Mouse (Mus musculus) lung, embryonic 15.5 days (tissue): ENCODE results near the gene Zfp3. TPM values are rescaled to one million over a fixed set of nuclear protein-coding genes. Genes with fewer than 3 reads are reported as not detected.

Source experiments
- ATAC-seq: fragments of 200-750 bp; cut with Nextera tagmentation; 2 replicates; pipeline ENCODE4 v1.8.0; 2017; ENCODE audit warnings: moderate number of reproducible peaks, borderline replicate concordance; ENCODE audit not compliant: low FRiP score, low TSS enrichment; ENCODE audit errors: extremely low read depth
- H3K27ac ChIP-seq: fragments of 300-500 bp; sonication (generic); 2 replicates; pipeline ENCODE4 v1.5.1; 2015; ENCODE audit warnings: moderate library complexity, mild to moderate bottlenecking, inconsistent platforms
- H3K27me3 ChIP-seq: fragments of 300-500 bp; sonication (generic); 2 replicates; pipeline ENCODE4 v1.6.1; 2015; ENCODE audit warnings: inconsistent platforms
- H3K36me3 ChIP-seq: fragments of 300-500 bp; sonication (generic); 2 replicates; pipeline ENCODE4 v1.6.1; 2015; ENCODE audit warnings: inconsistent platforms
- H3K4me1 ChIP-seq: fragments of 300-500 bp; sonication (generic); 2 replicates; pipeline ENCODE4 v1.6.1; 2015; ENCODE audit warnings: inconsistent platforms
- H3K4me2 ChIP-seq: fragments of 300-500 bp; sonication (generic); 2 replicates; pipeline ENCODE4 v1.6.1; 2015; ENCODE audit warnings: inconsistent platforms, mild to moderate bottlenecking, moderate library complexity
- H3K4me3 ChIP-seq: fragments of 300-500 bp; sonication (generic); 2 replicates; pipeline ENCODE4 v1.5.1; 2015; ENCODE audit warnings: mild to moderate bottlenecking, inconsistent platforms
- H3K9ac ChIP-seq: fragments of 300-500 bp; sonication (generic); 2 replicates; pipeline ENCODE4 v1.6.1; 2015; ENCODE audit warnings: inconsistent platforms
- H3K9me3 ChIP-seq: fragments of 300-500 bp; sonication (generic); 2 replicates; pipeline ENCODE4 v1.6.1; 2016; ENCODE audit warnings: inconsistent platforms
- WGBS: fragments of 180-500 bp; shearing (Covaris S2); methylation state at CpG from one replicate; pipeline ENCODE4 v1.1.7; 2015; 5-methylcytosine and 5-hydroxymethylcytosine counted together
- microRNA-seq: library from miRNA; unstranded; fragments of <30 nt; microRNA quantifications from one replicate; pipeline ENCODE4, GENCODE M21; 2016
- polyA plus RNA-seq: library from polyadenylated mRNA; unstranded; fragments of >200 nt; fragmentation: Nextera tagmentation; extraction: Ambion mirVana; gene quantifications from 2 replicates; pipeline ENCODE4 v1.2.1, GENCODE M21; 2015

Zfp3 gene
- polyA plus RNA-seq, 1 experiment from 2014 or later = 4.6 TPM

DNA sequence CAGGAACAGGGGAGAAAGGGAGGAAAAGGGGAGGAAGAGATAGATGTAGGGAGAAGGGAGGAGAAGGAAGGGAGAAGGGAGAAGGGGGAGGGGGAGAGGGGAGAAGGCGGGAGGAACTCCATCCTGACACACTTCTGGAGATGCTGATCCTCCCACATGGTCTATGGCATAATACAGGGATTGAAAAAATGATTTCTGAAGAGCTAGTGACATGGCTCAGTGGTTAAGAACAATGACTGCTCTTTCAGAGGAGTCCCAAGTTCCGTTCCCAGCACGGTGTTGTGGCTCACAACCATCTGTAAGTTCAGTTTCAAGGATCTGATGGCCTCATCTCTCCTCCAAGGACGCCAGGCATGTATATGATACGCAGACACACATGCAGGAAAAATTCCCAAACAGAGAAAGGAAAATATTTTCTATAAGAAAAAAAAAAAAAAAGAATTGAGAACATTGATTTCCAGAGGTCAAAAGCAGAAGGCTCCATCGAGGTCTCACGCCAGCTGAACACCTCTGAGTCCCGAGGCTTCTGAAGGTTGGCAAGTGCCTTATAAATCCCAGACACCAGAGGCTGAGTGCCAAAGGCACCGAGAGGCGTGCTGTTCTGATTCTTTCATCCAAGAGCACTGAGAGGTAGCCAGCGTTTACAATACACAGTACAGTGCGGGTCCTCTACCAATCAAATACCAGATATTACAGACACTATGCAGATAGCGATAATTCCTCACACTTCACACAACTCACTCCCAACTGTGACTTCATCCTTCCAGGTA is 47.6 kb downstream of the Zfp3 start:
- Histone ChIP-seq H3K4me1 (no peaks in the 10 kb centered on the region), H3K27me3 (no peaks in the 10 kb centered on the region), H3K36me3 (no peaks in the 10 kb centered on the region), H3K4me2 (no peak overlapping the region), H3K9me3 (no peaks in the 10 kb centered on the region), H3K9ac (no peak overlapping the region), H3K27ac (no peak overlapping the region), H3K4me3 (no peak overlapping the region)
- 64% methylated on average over 13 of the region's 13 CpGs for WGBS
- no peak for ATAC-seq

DNA sequence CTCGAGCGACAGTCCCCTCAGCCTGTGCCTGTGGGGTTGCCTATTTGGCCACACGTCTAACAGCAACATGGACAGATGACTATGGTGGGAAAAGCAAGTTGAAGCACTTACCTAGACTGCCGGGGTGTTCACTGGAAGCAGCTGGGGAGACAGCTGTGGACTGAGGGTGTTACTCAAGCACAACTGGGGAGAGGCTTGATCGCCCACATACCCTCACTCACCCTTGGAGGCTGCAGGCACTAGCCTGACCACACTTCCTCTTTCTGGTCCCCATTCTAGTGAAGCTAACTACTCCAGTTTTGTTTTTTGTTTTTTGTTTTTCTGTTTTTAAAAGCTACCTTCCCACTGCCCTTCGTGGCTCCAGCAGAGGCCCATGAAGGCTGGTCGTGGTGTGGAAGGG is 48.4 kb downstream of the Zfp3 start, which contains the start of gene Scimp:
Gene Scimp, minus strand, starts transcription at position 222 of the 400 bp plus-strand sequence.
- no peak within 1 kb of the TSS for H3K4me3 ChIP-seq
- WGBS = 81% methylated on average over 7 of the region's 7 CpGs
- no peak within 1 kb of the TSS for H3K9ac ChIP-seq
- ATAC-seq = no peak
- no peaks in the 10 kb centered on the region for H3K4me1 ChIP-seq
- H3K36me3 ChIP-seq = no peaks in the 10 kb centered on the region
- no peaks in the 10 kb centered on the region for H3K27me3 ChIP-seq
- no peak within 1 kb of the TSS for H3K27ac ChIP-seq
- no peak within 1 kb of the TSS for H3K4me2 ChIP-seq
- no peaks in the 10 kb centered on the region for H3K9me3 ChIP-seq

DNA sequence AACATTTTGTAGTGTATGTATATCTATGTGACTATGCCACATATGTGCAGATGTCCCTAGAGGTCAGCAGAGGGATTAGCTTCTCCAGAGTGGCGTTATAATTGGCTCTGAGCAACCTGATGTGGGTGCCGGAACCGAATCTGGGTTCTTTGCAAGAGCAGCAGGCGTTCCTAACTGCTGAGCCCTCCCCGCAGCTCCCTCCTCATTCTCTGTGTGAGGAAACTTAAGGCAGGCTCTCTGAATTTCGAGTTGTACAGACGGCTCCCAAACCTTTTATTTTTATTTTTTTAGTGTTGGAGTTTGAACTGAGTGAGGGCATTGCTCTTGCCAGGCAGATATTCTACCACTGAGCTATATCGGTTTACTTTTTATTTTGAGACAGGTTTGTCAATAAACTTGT is 51.1 kb downstream of the Zfp3 start:
- no peaks in the 10 kb centered on the region for H3K4me1 ChIP-seq
- H3K9ac ChIP-seq = no peak overlapping the region
- no peak for ATAC-seq
- no peak overlapping the region for H3K4me2 ChIP-seq
- no peak overlapping the region for H3K27ac ChIP-seq
- WGBS = 72% methylated on average over 8 of the region's 8 CpGs
- H3K9me3 ChIP-seq = no peaks in the 10 kb centered on the region
- H3K27me3 ChIP-seq = no peaks in the 10 kb centered on the region
- no peak overlapping the region for H3K4me3 ChIP-seq
- no peaks in the 10 kb centered on the region for H3K36me3 ChIP-seq

DNA sequence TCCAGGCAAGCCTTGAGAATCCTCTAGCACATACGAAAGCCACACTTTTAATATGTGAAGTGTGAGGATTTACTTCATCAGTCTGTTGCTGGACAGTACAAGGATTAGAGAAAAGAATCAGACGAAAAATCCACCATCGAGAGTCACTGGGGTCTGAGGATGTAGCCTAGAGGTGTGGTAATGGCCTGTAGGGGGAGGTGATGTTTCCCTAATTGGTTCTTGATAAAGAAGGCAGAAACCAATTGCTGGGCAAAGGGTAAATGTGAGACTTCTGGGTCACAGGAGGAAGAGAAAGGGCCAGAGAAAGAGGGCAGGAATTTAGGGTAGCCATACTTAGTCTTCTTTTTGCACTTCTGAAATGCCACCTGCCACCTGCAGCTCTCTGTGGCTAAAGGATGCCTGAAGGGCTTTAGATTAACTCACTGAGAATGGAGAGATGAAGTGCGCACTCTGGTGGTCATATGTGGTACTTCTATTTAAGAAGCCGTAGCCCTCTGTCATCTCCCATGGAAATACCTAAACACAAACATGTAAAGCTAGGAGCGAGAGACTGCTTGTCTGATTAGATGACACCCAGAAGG is 51.6 kb downstream of the Zfp3 start:
- no peak for ATAC-seq
- Histone ChIP-seq H3K4me2 (no peak overlapping the region), H3K4me3 (no peak overlapping the region), H3K9me3 (no peaks in the 10 kb centered on the region), H3K4me1 (no peaks in the 10 kb centered on the region), H3K9ac (no peak overlapping the region), H3K27me3 (no peaks in the 10 kb centered on the region), H3K36me3 (no peaks in the 10 kb centered on the region), H3K27ac (no peak overlapping the region)
- 22% methylated on average over 6 of the region's 6 CpGs for WGBS

DNA sequence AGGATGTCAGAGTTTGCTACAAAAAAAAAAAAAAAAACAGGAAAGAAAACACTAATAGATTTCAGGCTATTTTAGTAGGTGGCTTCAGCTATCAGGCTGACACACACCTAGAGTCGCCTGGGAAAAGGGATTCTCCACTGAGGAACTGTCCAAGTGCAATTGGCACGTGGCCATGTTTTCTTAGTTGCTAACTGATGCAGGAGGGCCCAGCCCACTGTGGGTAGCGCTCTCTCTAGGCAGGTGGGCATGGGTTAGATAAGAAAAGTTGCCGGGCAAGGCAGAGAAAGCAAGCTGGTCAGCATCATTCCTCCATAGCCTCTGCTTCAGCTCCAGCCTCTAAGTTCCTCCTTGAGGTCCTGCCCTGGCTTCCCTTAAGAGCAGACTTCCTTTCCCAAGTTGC is 52.8 kb downstream of the Zfp3 start:
- no peaks in the 10 kb centered on the region for H3K36me3 ChIP-seq
- H3K4me1 ChIP-seq = no peaks in the 10 kb centered on the region
- no peak overlapping the region for H3K4me2 ChIP-seq
- no peak overlapping the region for H3K4me3 ChIP-seq
- no peaks in the 10 kb centered on the region for H3K9me3 ChIP-seq
- no peaks in the 10 kb centered on the region for H3K27me3 ChIP-seq
- no peak overlapping the region for H3K27ac ChIP-seq
- no peak for ATAC-seq
- WGBS = 56% methylated on average over 4 of the region's 4 CpGs
- H3K9ac ChIP-seq = no peak overlapping the region

DNA sequence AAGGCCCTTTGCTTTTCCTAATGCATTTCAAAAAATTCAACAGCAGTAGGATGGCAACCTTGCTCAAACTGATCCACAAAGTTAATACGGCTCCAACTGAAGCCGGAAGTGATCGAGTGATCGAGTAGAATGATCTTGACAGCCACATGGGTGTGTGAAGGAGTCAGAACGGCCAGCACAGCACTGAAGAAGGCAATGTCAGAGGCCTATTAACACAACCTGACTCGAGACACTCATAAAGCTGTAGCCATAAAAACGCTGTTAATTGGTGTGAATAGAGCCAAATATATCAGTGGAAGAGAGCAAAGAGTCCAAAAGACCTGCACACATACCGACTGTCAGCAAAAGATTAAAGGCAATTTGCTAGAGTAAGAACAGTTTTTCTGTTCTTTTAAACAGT is 56.1 kb downstream of the Zfp3 start:
- no peak overlapping the region for H3K4me3 ChIP-seq
- no peak overlapping the region for H3K9ac ChIP-seq
- ATAC-seq = no peak
- 0 out of 2 replicates have a peak, but pooled peaks cover 3% of the 10 kb centered on the region for H3K4me1 ChIP-seq
- H3K36me3 ChIP-seq = no peaks in the 10 kb centered on the region
- H3K9me3 ChIP-seq = no peaks in the 10 kb centered on the region
- H3K4me2 ChIP-seq = no peak overlapping the region
- H3K27ac ChIP-seq = no peak overlapping the region
- H3K27me3 ChIP-seq = no peaks in the 10 kb centered on the region
- WGBS = 77% methylated on average over 8 of the region's 8 CpGs

DNA sequence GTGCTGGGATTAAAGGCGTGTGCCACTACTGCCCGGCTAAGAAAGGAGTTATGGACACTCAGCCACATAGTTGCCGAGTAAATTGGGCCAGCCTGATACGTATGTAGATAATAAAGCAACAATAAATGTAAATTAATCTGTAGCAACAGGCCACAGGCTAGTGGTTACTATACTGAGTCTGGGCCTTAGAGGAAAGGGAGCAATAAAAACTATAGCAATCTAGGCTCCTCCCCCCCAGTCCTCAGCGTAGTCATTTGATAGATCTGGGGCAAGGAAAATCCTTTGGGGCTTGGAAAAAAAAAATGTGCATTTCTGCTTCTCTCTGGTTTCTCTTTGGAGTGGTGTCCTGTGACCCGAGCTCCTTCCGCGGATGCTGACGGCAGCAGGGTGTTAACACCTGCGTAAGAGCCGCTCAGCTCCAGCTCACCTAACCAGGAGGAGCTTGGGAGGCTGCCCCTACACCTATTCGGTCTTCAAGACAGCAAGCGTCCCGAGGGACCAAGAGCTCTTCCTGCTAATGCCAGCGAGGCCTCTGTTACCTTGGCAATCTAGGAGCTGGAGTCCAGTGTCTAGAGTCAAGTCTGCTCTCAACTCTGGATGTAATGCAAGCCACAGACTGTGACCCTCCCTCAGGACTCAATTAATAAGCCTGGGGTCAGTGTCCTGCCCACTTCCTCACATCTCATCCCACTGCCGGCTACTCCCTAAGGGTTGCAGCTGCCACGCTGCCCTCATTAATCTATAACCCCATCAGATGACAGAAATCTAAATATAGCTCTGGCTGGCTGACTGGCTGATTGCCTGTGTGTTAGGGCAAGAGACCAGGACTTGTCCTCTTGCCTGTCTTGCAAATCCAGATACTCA is 58.0 kb downstream of the Zfp3 start:
- Histone ChIP-seq H3K27me3 (no peaks in the 10 kb centered on the region), H3K27ac (no peak overlapping the region), H3K9me3 (no peaks in the 10 kb centered on the region), H3K4me1 (0 out of 2 replicates have a peak, but pooled peaks cover 3% of the 10 kb centered on the region), H3K4me3 (no peak overlapping the region), H3K4me2 (no peak overlapping the region), H3K36me3 (no peaks in the 10 kb centered on the region), H3K9ac (no peak overlapping the region)
- 33% methylated on average over 17 of the region's 17 CpGs for WGBS
- ATAC-seq = no peak

Small RNA genes lying within 50 kb of the gene (microRNA-seq; reads per million reads assigned to microRNA genes)
- not detected for gene Gm22760

Other genes starting within 250 kb of the Zfp3 start
- gene Vmo1, start 249.6 kb upstream of the Zfp3 start, polyA plus RNA-seq = 1.0 and 1.2 TPM in 2 replicates
- gene Gltpd2, start 245.0 kb upstream of the Zfp3 start, polyA plus RNA-seq = 0.62 and 0.86 TPM in 2 replicates
- 771 and 802 TPM in 2 replicates for gene Psmb6, start 238.8 kb upstream of the Zfp3 start, polyA plus RNA-seq
- not detected in 2 replicates for gene Gm40193, start 231.3 kb upstream of the Zfp3 start, polyA plus RNA-seq
- 8.6 and 8.9 TPM in 2 replicates for gene Pld2, start 224.1 kb upstream of the Zfp3 start, polyA plus RNA-seq
- 8.6 and 10.8 TPM in 2 replicates for gene Mink1, start 201.3 kb upstream of the Zfp3 start, polyA plus RNA-seq
- gene 4930544D05Rik, start 148.4 kb upstream of the Zfp3 start, polyA plus RNA-seq = not detected in 2 replicates
- gene Chrne, start 145.0 kb upstream of the Zfp3 start, polyA plus RNA-seq = 0.26 TPM in 1 of 2 replicates, not detected in the other
- 0.37 and 0.38 TPM in 2 replicates for gene Gp1ba, start 125.1 kb upstream of the Zfp3 start, polyA plus RNA-seq
- 101 and 119 TPM in 2 replicates for gene Rnf167, start 117.0 kb upstream of the Zfp3 start, polyA plus RNA-seq
- gene Slc25a11, start 116.7 kb upstream of the Zfp3 start, polyA plus RNA-seq = 150 and 162 TPM in 2 replicates
- 1,970 and 2,089 TPM in 2 replicates for gene Pfn1, start 109.6 kb upstream of the Zfp3 start, polyA plus RNA-seq
- gene Eno3, start 107.0 kb upstream of the Zfp3 start, polyA plus RNA-seq = 27.9 and 33.3 TPM in 2 replicates
- 170 TPM in 2 replicates for gene Spag7, start 94.8 kb upstream of the Zfp3 start, polyA plus RNA-seq
- gene Camta2, start 76.1 kb upstream of the Zfp3 start, polyA plus RNA-seq = 11.8 and 12.8 TPM in 2 replicates
- gene Inca1, start 64.1 kb upstream of the Zfp3 start, polyA plus RNA-seq = 1.0 and 1.5 TPM in 2 replicates
- 4.7 and 4.8 TPM in 2 replicates for gene Kif1c, start 63.7 kb upstream of the Zfp3 start, polyA plus RNA-seq
- 0.35 and 0.46 TPM in 2 replicates for gene Scimp, start 48.4 kb downstream of the Zfp3 start, polyA plus RNA-seq
- 29.9 and 32.5 TPM in 2 replicates for gene Rabep1, start 80.6 kb downstream of the Zfp3 start, polyA plus RNA-seq
- gene Nup88, start 205.8 kb downstream of the Zfp3 start, polyA plus RNA-seq = 123 and 127 TPM in 2 replicates
- gene Rpain, start 206.0 kb downstream of the Zfp3 start, polyA plus RNA-seq = 75.4 and 81.4 TPM in 2 replicates
- 220 and 229 TPM in 2 replicates for gene C1qbp, start 218.8 kb downstream of the Zfp3 start, polyA plus RNA-seq
- 18.4 and 18.6 TPM in 2 replicates for gene Dhx33, start 240.2 kb downstream of the Zfp3 start, polyA plus RNA-seq